Mouse (Mus musculus) kidney, embryonic 16.5 days (tissue): ENCODE measurements around the gene Lmntd2. TPM values are rescaled to one million over a fixed set of nuclear protein-coding genes. Genes with fewer than 3 reads are reported as not detected.

Experiments used
- ATAC-seq: fragments of 200-750 bp; cut with Nextera tagmentation; 2 replicates; pipeline ENCODE4 v1.8.0; 2017; ENCODE audit warnings: moderate TSS enrichment; ENCODE audit not compliant: low FRiP score, low TSS enrichment
- H3K27ac ChIP-seq: fragments of 300-500 bp; sonication (generic); 2 replicates; pipeline ENCODE4 v1.5.1; 2014; ENCODE audit warnings: low read length
- H3K27me3 ChIP-seq: fragments of 300-500 bp; sonication (generic); 2 replicates; pipeline ENCODE4 v1.6.1; 2014; ENCODE audit warnings: low read length, control low read depth, mixed read lengths; ENCODE audit not compliant: insufficient read depth
- H3K36me3 ChIP-seq: fragments of 300-500 bp; sonication (generic); 2 replicates; pipeline ENCODE4 v1.6.1; 2014; ENCODE audit warnings: low read length, control low read depth, mixed read lengths; ENCODE audit not compliant: insufficient read depth
- H3K4me1 ChIP-seq: fragments of 300-500 bp; sonication (generic); 2 replicates; pipeline ENCODE4 v1.6.1; 2014; ENCODE audit warnings: low read length, control low read depth, mixed read lengths; ENCODE audit not compliant: insufficient read depth
- H3K4me2 ChIP-seq: fragments of 300-500 bp; sonication (generic); replicated peaks from 2 replicates; pipeline ENCODE4 v1.6.1; 2014; ENCODE audit warnings: low read depth, low read length
- H3K4me3 ChIP-seq: fragments of 300-500 bp; sonication (generic); 2 replicates; pipeline ENCODE4 v1.5.1; 2014; ENCODE audit warnings: mild to moderate bottlenecking, low read length
- H3K9ac ChIP-seq: fragments of 300-500 bp; sonication (generic); replicated peaks from 2 replicates; pipeline ENCODE4 v1.6.1; 2014; ENCODE audit warnings: low read length
- H3K9me3 ChIP-seq: fragments of 300-500 bp; sonication (generic); 2 replicates; pipeline ENCODE4 v1.6.1; 2016; ENCODE audit warnings: low read length, control low read depth
- WGBS: fragments of 180-500 bp; shearing (Covaris S2); extraction: QIAGEN DNeasy Blood & Tissue Kit; methylation state at CpG from one replicate; pipeline ENCODE4 v1.1.7; 2014; 5-methylcytosine and 5-hydroxymethylcytosine counted together
- polyA plus RNA-seq: library from polyadenylated mRNA; unstranded; fragments of >200 nt; fragmentation: Nextera tagmentation; extraction: Ambion mirVana; gene quantifications from 2 replicates; pipeline ENCODE4 v1.2.1, GENCODE M21; 2015

Lmntd2 gene
- polyA plus RNA-seq, 1 experiment from 2014 or later = 3.9 TPM

- H3K4me1 ChIP-seq = peaks cover 23% of the 10 kb centered on the region
- no peak overlapping the region for H3K4me2 ChIP-seq
- H3K4me3 ChIP-seq = no peak overlapping the region
- H3K36me3 ChIP-seq = peaks cover 3% of the 10 kb centered on the region
- no peak; the same call in 1 of the 2 replicates for ATAC-seq
- no peaks in the 10 kb centered on the region for H3K9me3 ChIP-seq
- no peaks in the 10 kb centered on the region for H3K27me3 ChIP-seq
- peak overlapping the region; percentile 92; the same call in 1 of the 2 replicates for H3K9ac ChIP-seq
- WGBS = 80% methylated on average over 4 of the region's 4 CpGs
- H3K27ac ChIP-seq = no peak overlapping the region
These were observed 13.9 kb upstream of the Lmntd2 start for GRCm38 (mm10) chr7:141227796-141228195.

GRCm38 (mm10) chr7:141226535-141226934 lies 12.7 kb upstream of the Lmntd2 start:
- H3K4me2 ChIP-seq = no peak overlapping the region
- ATAC-seq = no peak
- H3K4me1 ChIP-seq = peaks cover 32% of the 10 kb centered on the region
- no peak overlapping the region for H3K9ac ChIP-seq
- H3K27ac ChIP-seq = no peak overlapping the region
- H3K4me3 ChIP-seq = no peak overlapping the region
- H3K36me3 ChIP-seq = no peaks in the 10 kb centered on the region; the same call in 1 of the 2 replicates
- H3K27me3 ChIP-seq = no peaks in the 10 kb centered on the region
- 83% methylated on average over 6 of the region's 6 CpGs for WGBS
- no peaks in the 10 kb centered on the region for H3K9me3 ChIP-seq

GRCm38 (mm10) chr7:141222696-141223215 lies 8.9 kb upstream of the Lmntd2 start:
- Histone ChIP-seq H3K4me1 (peaks cover 33% of the 10 kb centered on the region), H3K36me3 (peaks cover 17% of the 10 kb centered on the region), H3K9ac (peak overlapping the region; percentile 61; the same call in 1 of the 2 replicates), H3K4me2 (no peak overlapping the region), H3K27ac (peak overlapping the region; percentile 93), H3K4me3 (no peak overlapping the region), H3K27me3 (no peaks in the 10 kb centered on the region), H3K9me3 (no peaks in the 10 kb centered on the region)
- 82% methylated on average over 4 of the region's 4 CpGs for WGBS
- ATAC-seq = no peak

- Histone ChIP-seq H3K9ac (peak overlapping the region; percentile 61), H3K9me3 (no peaks in the 10 kb centered on the region), H3K4me2 (peak overlapping the region; percentile 69), H3K4me3 (peak overlapping the region; percentile 51), H3K4me1 (peaks cover 39% of the 10 kb centered on the region), H3K36me3 (peaks cover 23% of the 10 kb centered on the region), H3K27me3 (no peaks in the 10 kb centered on the region), H3K27ac (peak overlapping the region; percentile 93)
- WGBS = 5% methylated on average over 8 of the region's 8 CpGs
- ATAC-seq = no peak
These were observed 8.2 kb upstream of the Lmntd2 start for GRCm38 (mm10) chr7:141222126-141222467.

GRCm38 (mm10) chr7:141221249-141222125 lies 7.6 kb upstream of the Lmntd2 start:
- Histone ChIP-seq H3K4me3 (peak overlapping the region; percentile 51), H3K9me3 (no peaks in the 10 kb centered on the region), H3K27me3 (no peaks in the 10 kb centered on the region), H3K4me2 (peak overlapping the region; percentile 69), H3K9ac (peak overlapping the region; percentile 70), H3K36me3 (peaks cover 23% of the 10 kb centered on the region), H3K4me1 (peaks cover 45% of the 10 kb centered on the region), H3K27ac (peak overlapping the region; percentile 93)
- peak; percentile 98 for ATAC-seq
- 2% methylated on average over 41 of the region's 44 CpGs for WGBS

- Histone ChIP-seq H3K4me1 (peaks cover 50% of the 10 kb centered on the region), H3K27me3 (no peaks in the 10 kb centered on the region), H3K4me2 (peak overlapping the region; percentile 69), H3K9me3 (no peaks in the 10 kb centered on the region), H3K9ac (0 out of 2 replicates have a peak overlapping the region, but pooled peaks have one; percentile 7), H3K36me3 (peaks cover 23% of the 10 kb centered on the region), H3K27ac (no peak overlapping the region), H3K4me3 (no peak overlapping the region)
- 80% methylated on average over 1 of the region's 1 CpGs for WGBS
- no peak for ATAC-seq
These were observed 6.5 kb upstream of the Lmntd2 start for GRCm38 (mm10) chr7:141220377-141220776.

GRCm38 (mm10) chr7:141219558-141220099 lies 5.7 kb upstream of the Lmntd2 start:
- H3K27me3 ChIP-seq = no peaks in the 10 kb centered on the region
- no peak overlapping the region for H3K27ac ChIP-seq
- H3K4me3 ChIP-seq = no peak overlapping the region
- H3K4me2 ChIP-seq = no peak overlapping the region
- peaks cover 23% of the 10 kb centered on the region for H3K36me3 ChIP-seq
- H3K9me3 ChIP-seq = no peaks in the 10 kb centered on the region
- no peak for ATAC-seq
- H3K4me1 ChIP-seq = peaks cover 54% of the 10 kb centered on the region
- WGBS = 93% methylated on average over 1 of the region's 1 CpGs
- 0 out of 2 replicates have a peak overlapping the region, but pooled peaks have one; percentile 34 for H3K9ac ChIP-seq

GRCm38 (mm10) chr7:141218557-141219133 lies 4.8 kb upstream of the Lmntd2 start:
- peaks cover 23% of the 10 kb centered on the region for H3K36me3 ChIP-seq
- 79% methylated on average over 5 of the region's 5 CpGs for WGBS
- H3K4me3 ChIP-seq = no peak overlapping the region
- H3K4me2 ChIP-seq = peak overlapping the region; percentile 16; the same call in 1 of the 2 replicates
- H3K27ac ChIP-seq = peak overlapping the region; percentile 46; the same call in 1 of the 2 replicates
- no peaks in the 10 kb centered on the region for H3K27me3 ChIP-seq
- no peak for ATAC-seq
- peak overlapping the region; percentile 44; the same call in 1 of the 2 replicates for H3K9ac ChIP-seq
- H3K9me3 ChIP-seq = no peaks in the 10 kb centered on the region
- H3K4me1 ChIP-seq = peaks cover 61% of the 10 kb centered on the region

- H3K9ac ChIP-seq = peak overlapping the region; percentile 44
- H3K9me3 ChIP-seq = no peaks in the 10 kb centered on the region
- no peak overlapping the region for H3K4me3 ChIP-seq
- WGBS = 71% methylated on average over 3 of the region's 3 CpGs
- peaks cover 61% of the 10 kb centered on the region for H3K4me1 ChIP-seq
- no peaks in the 10 kb centered on the region for H3K27me3 ChIP-seq
- peak overlapping the region; percentile 16; the same call in 1 of the 2 replicates for H3K4me2 ChIP-seq
- peaks cover 23% of the 10 kb centered on the region for H3K36me3 ChIP-seq
- peak overlapping the region; percentile 46; the same call in 1 of the 2 replicates for H3K27ac ChIP-seq
- ATAC-seq = no peak
These were observed 4.3 kb upstream of the Lmntd2 start for GRCm38 (mm10) chr7:141218141-141218540.
